Comparison of ENCODE assay signal across 29 mouse cellular contexts in the genomic region with DNA sequence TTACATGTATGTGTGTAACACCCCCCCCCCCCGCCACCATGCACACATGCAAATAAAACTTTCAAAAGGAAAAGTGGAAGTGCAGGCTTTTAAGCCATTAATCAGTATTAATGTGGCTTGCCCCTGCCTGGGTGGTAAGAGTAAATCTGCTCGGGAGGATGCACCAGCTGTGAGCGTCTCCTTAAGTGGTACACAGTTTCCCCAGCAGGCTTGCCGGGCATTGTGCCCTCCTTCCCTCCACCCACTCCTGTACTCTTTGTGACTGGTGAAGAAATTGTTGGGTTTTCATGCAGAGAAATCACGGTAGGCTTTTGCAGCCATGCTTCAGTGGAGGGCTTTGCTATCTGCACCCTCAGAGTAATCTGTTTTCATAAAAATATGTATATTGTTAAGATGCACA. TPM values are rescaled to one million over a fixed set of nuclear protein-coding genes. Genes with fewer than 3 reads are reported as not detected.
DNase-seq lines count a peak whose midpoint lies in the region; ATAC-seq and TF ChIP-seq lines count a peak whose summit lies in the region.
"Had no signal": no experiment of that assay in that cellular context is flagged by ENCODE, and none has a peak within 500 bp of the region (broad histone marks: within the 10 kb centered on the region; RNA-seq: fewer than 3 reads in every experiment).

No protein-coding gene starts in this region.

- no peaks in the 10 kb centered on the region for H3K9me3 ChIP-seq in stomach, postnatal 0 days (ENCODE audit: control insufficient read depth, low read length)
- no peaks in the 10 kb centered on the region for H3K9me3 ChIP-seq in forebrain, embryonic 11.5 days (ENCODE audit: control insufficient read depth, low read length)
- H3K9me3 ChIP-seq: embryonic facial prominence, embryonic 13.5 days; hindbrain, embryonic 12.5 days; limb, embryonic 15.5 days; lung, embryonic 15.5 days had no signal

- no peak overlapping the region for H3K4me3 ChIP-seq in stomach, postnatal 0 days (ENCODE audit: low read depth, low read length)
- H3K4me3 ChIP-seq in forebrain, embryonic 11.5 days (ENCODE audit: low read depth, low read length), result no peak overlapping the region
- H3K4me3 ChIP-seq: embryonic facial prominence, embryonic 13.5 days; erythroblast, embryonic 14.5 days; heart, adult 2 months; hindbrain, embryonic 12.5 days; limb, embryonic 15.5 days; lung, embryonic 15.5 days had no signal

- no peak for TF ChIP-seq CTCF in stomach, postnatal 0 days (IDR thresholded peaks at IDR 0.05; ENCODE audit: low read depth)

- H3K4me2 ChIP-seq in stomach, postnatal 0 days (replicated peaks; ENCODE audit: low read depth), result no peak overlapping the region
- H3K4me2 ChIP-seq in forebrain, embryonic 11.5 days (ENCODE audit: low read depth, low read length, severe bottlenecking), result no peak overlapping the region
- H3K4me2 ChIP-seq: embryonic facial prominence, embryonic 13.5 days; hindbrain, embryonic 12.5 days; limb, embryonic 15.5 days; lung, embryonic 15.5 days had no signal

- no peak for ATAC-seq in stomach, postnatal 0 days (ENCODE audit: low FRiP score, low TSS enrichment)
- no peak for ATAC-seq in forebrain, embryonic 11.5 days (replicated peaks; ENCODE audit: low FRiP score)
- ATAC-seq: forebrain, embryonic 14.5 days; Patski had no signal

- peak; percentile 21 to 48 for DNase-seq in left cerebral cortex, postnatal 14 days (ENCODE audit: low spot score in 2 of 2)
- DNase-seq in left cerebral cortex, adult 11 months (ENCODE audit: low spot score), result no peak
- DNase-seq in layer of hippocampus, adult 18-20 months (ENCODE audit: low spot score in 2 of 2), result peak; percentile 43 to 61
- peak; percentile 29 to 33 for DNase-seq in right cerebral cortex, adult 2 months (ENCODE audit: low spot score in 2 of 2)
- no peak for DNase-seq in stomach, postnatal 0 days (ENCODE audit: low spot score)
- DNase-seq in spleen, postnatal 14 days (ENCODE audit: low spot score in 2 of 2), result no peak
- DNase-seq in forebrain, embryonic 11.5 days (ENCODE audit: low spot score), result no peak
- DNase-seq: adrenal gland, adult 2 months; B cell, adult 2 months; cerebellum, adult 8-10 months; cerebellum, postnatal 36 days; embryo, embryonic 11 days; gastrocnemius, postnatal 36 days; heart, adult 2 months; kidney, adult 11 months; lung, postnatal 36 days; midbrain, embryonic 14.5 days; thymus, postnatal 25 days had no signal

- intact Hi-C loops in left cerebral cortex, postnatal 14 days (cut with DNase I), result no loop called here

- TF ChIP-seq EP300 in stomach, postnatal 0 days (optimal IDR thresholded peaks at IDR 0.05), result no peak

- H3K4me1 ChIP-seq in stomach, postnatal 0 days (replicated peaks; ENCODE audit: control insufficient read depth, insufficient read depth), result no peaks in the 10 kb centered on the region
- H3K4me1 ChIP-seq in forebrain, embryonic 11.5 days (replicated peaks; ENCODE audit: control insufficient read depth, insufficient read depth, low read length), result peaks cover 8% of the 10 kb centered on the region
- H3K4me1 ChIP-seq: embryonic facial prominence, embryonic 13.5 days; hindbrain, embryonic 12.5 days; limb, embryonic 15.5 days; lung, embryonic 15.5 days had no signal

- H3K27ac ChIP-seq in stomach, postnatal 0 days (replicated peaks), result no peak overlapping the region
- no peak overlapping the region for H3K27ac ChIP-seq in forebrain, embryonic 11.5 days (ENCODE audit: low read depth, low read length)
- H3K27ac ChIP-seq: embryonic facial prominence, embryonic 13.5 days; heart, adult 2 months; hindbrain, embryonic 12.5 days; limb, embryonic 15.5 days; liver, embryonic 14.5 days; lung, embryonic 15.5 days had no signal

- H3K36me3 ChIP-seq in stomach, postnatal 0 days (ENCODE audit: control insufficient read depth, insufficient read depth, low read length), result no peaks in the 10 kb centered on the region
- H3K36me3 ChIP-seq in forebrain, embryonic 11.5 days (ENCODE audit: control insufficient read depth, insufficient read depth, low read length), result no peaks in the 10 kb centered on the region
- H3K36me3 ChIP-seq: embryonic facial prominence, embryonic 13.5 days; G1E; hindbrain, embryonic 12.5 days; limb, embryonic 15.5 days; lung, embryonic 15.5 days had no signal

- no peak overlapping the region for H3K9ac ChIP-seq in stomach, postnatal 0 days (ENCODE audit: low read length)
- no peak overlapping the region for H3K9ac ChIP-seq in forebrain, embryonic 11.5 days (ENCODE audit: low read length)
- H3K9ac ChIP-seq: embryonic facial prominence, embryonic 13.5 days; hindbrain, embryonic 12.5 days; limb, embryonic 15.5 days; liver, embryonic 14.5 days; lung, embryonic 15.5 days had no signal

- WGBS in stomach, postnatal 0 days, result 67% methylated on average over 5 of the region's 5 CpGs
- WGBS in forebrain, embryonic 11.5 days, result 86% methylated on average over 5 of the region's 5 CpGs

- no peaks in the 10 kb centered on the region for H3K27me3 ChIP-seq in stomach, postnatal 0 days (ENCODE audit: control insufficient read depth, insufficient read depth, low read length)
- H3K27me3 ChIP-seq in forebrain, embryonic 11.5 days (ENCODE audit: control insufficient read depth, insufficient read depth, low read length), result no peaks in the 10 kb centered on the region
- H3K27me3 ChIP-seq: CH12.LX; embryonic facial prominence, embryonic 13.5 days; hindbrain, embryonic 12.5 days; lung, embryonic 15.5 days; Patski had no signal

RNA-seq across cellular contexts. Expression of a gene that starts 54.3 kb away (rescaled TPM):
- 100 to 1,000 TPM; 140 to 144 TPM for total RNA-seq in left cerebral cortex, postnatal 14 days (2021)
- total RNA-seq in layer of hippocampus, adult 18-20 months (2021), result 100 to 1,000 TPM in 1 of 2 experiments, 10 to 100 TPM in 1; 81.2 to 109 TPM
- 0.79 and 1.2 TPM in 2 replicates for polyA plus RNA-seq in stomach, postnatal 0 days (2015; fragmentation: Nextera tagmentation; extraction: Ambion mirVana)
- 3.1 and 5.1 TPM in 2 replicates for polyA plus RNA-seq in forebrain, embryonic 11.5 days (2014; fragmentation: Nextera tagmentation; extraction: Ambion mirVana)
- total RNA-seq: CH12.LX; gastrocnemius, postnatal 36 days; megakaryocyte-erythroid progenitor cell, adult 5-6 weeks had no signal
- polyA plus RNA-seq: erythroblast, embryonic 14.5 days had no signal

Comparison
In these comparisons a context has a peak if more than half of its experiments do, and no peak if none do; other contexts are left out.
1. DNase-seq: peak in left cerebral cortex, postnatal 14 days (2 of 2), layer of hippocampus, adult 18-20 months (2 of 2) and right cerebral cortex, adult 2 months (2 of 2); none in left cerebral cortex, adult 11 months (single experiment), stomach, postnatal 0 days (single experiment), spleen, postnatal 14 days (0 of 2) and forebrain, embryonic 11.5 days (single experiment).